Mouse (Mus musculus) lung, postnatal 0 days (tissue): ENCODE measurements around the gene Tmem145.

Experiments used
- CTCF ChIP-seq: IDR thresholded peaks from 2 replicates; pipeline ENCODE4 v1.5.1; 2016; ENCODE audit warnings: antibody characterized with exemption, mild to moderate bottlenecking
- EP300 ChIP-seq: IDR thresholded peaks from 2 replicates; pipeline ENCODE4 v1.6.1; 2016; ENCODE audit warnings: antibody characterized with exemption, mild to moderate bottlenecking, control low read depth

- peak; percentile 16; the same call in 1 of the 2 replicates for TF ChIP-seq CTCF
- peak; percentile 51; the same call in 1 of the 2 replicates for TF ChIP-seq EP300
Measured at GRCm38 (mm10) chr7:25267301-25267750, 38.6 kb upstream of the Tmem145 start, which contains the start of gene Cic.
